Mouse (Mus musculus) hindbrain, embryonic 12.5 days (tissue): ENCODE data around the gene Actg2. TPM values are rescaled to one million over a fixed set of nuclear protein-coding genes. Genes with fewer than 3 reads are reported as not detected.

ENCODE experiments used
- ATAC-seq: fragments of 200-750 bp; cut with Nextera tagmentation; 2 replicates; pipeline ENCODE4 v1.8.0; 2017; ENCODE audit warnings: moderate TSS enrichment; ENCODE audit not compliant: low FRiP score
- H3K27ac ChIP-seq: fragments of 300-500 bp; sonication (generic); 2 replicates; pipeline ENCODE4 v1.5.1; 2016; ENCODE audit warnings: mild to moderate bottlenecking
- H3K27me3 ChIP-seq: fragments of 300-500 bp; sonication (generic); 2 replicates; pipeline ENCODE4 v1.6.1; 2016; ENCODE audit warnings: mild to moderate bottlenecking
- H3K36me3 ChIP-seq: fragments of 300-500 bp; sonication (generic); 2 replicates; pipeline ENCODE4 v1.6.1; 2016; ENCODE audit warnings: mild to moderate bottlenecking
- H3K4me1 ChIP-seq: fragments of 300-500 bp; sonication (generic); 2 replicates; pipeline ENCODE4 v1.6.1; 2016
- H3K4me2 ChIP-seq: fragments of 300-500 bp; sonication (generic); replicated peaks from 2 replicates; pipeline ENCODE4 v1.6.1; 2016; ENCODE audit warnings: mild to moderate bottlenecking
- H3K4me3 ChIP-seq: fragments of 300-500 bp; sonication (generic); 2 replicates; pipeline ENCODE4 v1.5.1; 2016; ENCODE audit warnings: mild to moderate bottlenecking
- H3K9ac ChIP-seq: fragments of 300-500 bp; sonication (generic); 2 replicates; pipeline ENCODE4 v1.6.1; 2016; ENCODE audit warnings: mild to moderate bottlenecking, moderate library complexity
- H3K9me3 ChIP-seq: fragments of 300-500 bp; sonication (generic); replicated peaks from 2 replicates; pipeline ENCODE4 v1.6.1; 2016; ENCODE audit warnings: mild to moderate bottlenecking
- WGBS: fragments of 180-500 bp; shearing (Covaris S2); methylation state at CpG from one replicate; pipeline ENCODE4 v1.1.7; 2016; 5-methylcytosine and 5-hydroxymethylcytosine counted together
- polyA plus RNA-seq: library from polyadenylated mRNA; unstranded; fragments of >200 nt; fragmentation: Nextera tagmentation; extraction: Ambion mirVana; gene quantifications from 2 replicates; pipeline ENCODE4 v1.2.1, GENCODE M21; 2016

Gene Actg2
- polyA plus RNA-seq, 1 experiment from 2014 or later: 2.5 TPM

DNA sequence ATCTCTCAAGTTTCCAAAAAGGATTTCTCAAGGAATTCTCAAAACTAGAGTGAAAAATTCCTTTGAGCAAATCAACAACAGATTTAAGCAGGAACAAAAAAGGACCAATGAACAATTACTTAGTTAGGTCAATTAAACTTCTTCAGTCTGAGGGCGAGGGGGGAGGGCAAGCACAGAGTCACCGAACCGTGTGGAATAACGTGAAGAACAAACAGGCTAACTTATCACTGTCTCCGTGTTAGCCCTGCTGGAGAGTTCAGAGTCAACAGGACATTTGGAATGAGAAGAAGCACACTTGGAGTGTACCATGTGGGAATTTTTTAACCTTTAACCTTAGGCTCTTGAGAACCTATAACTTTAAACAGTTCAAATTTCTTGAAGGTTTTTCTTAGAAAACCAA is 12.3 kb upstream of the Actg2 start:
- Histone ChIP-seq H3K4me3 (no peak overlapping the region), H3K9me3 (no peaks in the 10 kb centered on the region), H3K36me3 (peaks cover 42% of the 10 kb centered on the region), H3K27me3 (no peaks in the 10 kb centered on the region), H3K4me1 (no peaks in the 10 kb centered on the region; the same call in 1 of the 2 replicates), H3K9ac (no peak overlapping the region), H3K27ac (no peak overlapping the region), H3K4me2 (no peak overlapping the region)
- no peak for ATAC-seq
- WGBS: 35% methylated on average over 5 of the region's 5 CpGs

- Histone ChIP-seq H3K4me3 (no peak overlapping the region), H3K4me1 (no peaks in the 10 kb centered on the region; the same call in 1 of the 2 replicates), H3K9ac (no peak overlapping the region), H3K27me3 (no peaks in the 10 kb centered on the region), H3K36me3 (peaks cover 44% of the 10 kb centered on the region), H3K27ac (no peak overlapping the region), H3K4me2 (no peak overlapping the region), H3K9me3 (no peaks in the 10 kb centered on the region)
- WGBS: 83% methylated on average over 3 of the region's 3 CpGs
- no peak for ATAC-seq
These were observed 9.7 kb upstream of the Actg2 start for GRCm38 (mm10) chr6:83545778-83546177.

DNA sequence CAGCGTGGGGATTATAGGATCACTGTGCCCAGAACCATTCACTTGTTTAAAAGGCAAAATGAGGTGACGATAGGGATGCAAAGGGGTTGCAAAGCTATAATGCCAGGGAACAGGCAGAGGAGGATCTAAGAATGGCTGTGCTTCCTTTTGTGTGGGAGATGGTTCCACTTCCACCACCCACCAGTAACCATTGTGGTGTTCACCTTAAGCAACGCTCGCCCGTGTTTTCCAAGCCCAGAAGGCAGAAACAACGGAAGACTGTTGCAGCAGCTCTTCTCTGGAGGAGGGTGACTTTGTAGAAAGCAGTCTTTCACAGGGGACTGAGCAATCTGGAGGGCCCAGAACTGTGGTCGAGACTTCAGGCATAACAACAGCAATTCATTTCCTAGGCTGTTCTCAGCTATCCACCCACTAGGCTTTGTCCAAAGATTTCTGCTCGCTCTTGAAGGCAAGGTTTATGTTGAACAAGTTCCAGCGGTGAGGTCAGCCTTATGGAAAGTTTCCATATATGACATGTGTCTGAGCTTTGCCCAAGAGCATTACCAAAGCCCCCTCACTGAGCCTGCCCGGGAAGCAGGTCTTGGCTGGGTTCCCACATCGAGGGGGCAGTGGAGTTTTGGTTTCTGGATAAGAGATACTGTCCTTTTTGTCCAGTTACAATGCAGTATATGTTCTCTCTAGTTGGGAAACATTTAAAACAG is 5.8 kb upstream of the Actg2 start:
- Histone ChIP-seq H3K9me3 (no peaks in the 10 kb centered on the region), H3K27me3 (no peaks in the 10 kb centered on the region), H3K27ac (no peak overlapping the region), H3K9ac (no peak overlapping the region), H3K4me1 (peaks cover 2% of the 10 kb centered on the region; the same call in 1 of the 2 replicates), H3K36me3 (peaks cover 36% of the 10 kb centered on the region), H3K4me3 (no peak overlapping the region), H3K4me2 (no peak overlapping the region)
- 79% methylated on average over 11 of the region's 11 CpGs for WGBS
- no peak for ATAC-seq

DNA sequence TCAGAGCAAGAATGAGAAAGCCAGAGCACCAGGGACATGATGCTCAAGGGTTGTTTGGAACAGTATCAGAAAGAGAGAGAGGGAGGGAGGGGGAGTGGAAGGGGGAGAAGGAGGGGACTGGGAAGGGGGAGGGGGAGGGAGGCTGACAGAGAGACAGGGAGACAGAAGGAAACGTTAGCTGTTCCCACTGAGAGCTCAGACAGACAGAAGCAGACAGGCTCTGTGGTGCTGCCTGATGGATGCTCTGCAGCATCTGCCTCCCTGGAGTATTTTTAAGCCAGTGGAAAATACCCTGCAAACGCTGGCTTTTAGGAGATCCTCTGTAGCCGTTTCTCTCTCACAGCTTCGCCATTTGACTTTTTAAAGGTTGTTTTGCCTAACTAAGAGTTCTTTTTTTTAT is 4.0 kb upstream of the Actg2 start:
- Histone ChIP-seq H3K4me1 (0 out of 2 replicates have a peak, but pooled peaks cover 2% of the 10 kb centered on the region), H3K9me3 (no peaks in the 10 kb centered on the region), H3K27ac (no peak overlapping the region), H3K4me2 (no peak overlapping the region), H3K36me3 (peaks cover 18% of the 10 kb centered on the region; the same call in 1 of the 2 replicates), H3K9ac (no peak overlapping the region), H3K27me3 (no peaks in the 10 kb centered on the region), H3K4me3 (no peak overlapping the region)
- WGBS: 50% methylated on average over 4 of the region's 4 CpGs
- no peak for ATAC-seq

DNA sequence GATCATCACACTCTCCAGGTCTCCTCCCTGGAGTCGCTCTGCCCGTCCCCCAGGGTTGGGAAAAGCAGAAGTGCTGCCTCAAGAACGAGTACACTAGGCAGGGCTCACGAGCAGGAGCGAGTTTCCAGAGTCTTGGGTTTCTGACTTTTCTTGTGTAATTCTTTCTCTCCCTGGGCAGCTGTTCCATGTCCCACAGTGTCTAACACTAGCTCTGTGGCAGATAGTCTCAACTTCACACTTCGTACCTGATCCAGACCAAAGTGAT is 662 bp upstream of the Actg2 start:
- H3K4me1 ChIP-seq: 0 out of 2 replicates have a peak, but pooled peaks cover 2% of the 10 kb centered on the region
- H3K36me3 ChIP-seq: no peaks in the 10 kb centered on the region
- H3K4me2 ChIP-seq: no peak overlapping the region
- ATAC-seq: no peak
- no peak overlapping the region for H3K4me3 ChIP-seq
- 54% methylated on average over 6 of the region's 6 CpGs for WGBS
- no peak overlapping the region for H3K27ac ChIP-seq
- no peaks in the 10 kb centered on the region for H3K27me3 ChIP-seq
- H3K9ac ChIP-seq: no peak overlapping the region
- H3K9me3 ChIP-seq: no peaks in the 10 kb centered on the region

DNA sequence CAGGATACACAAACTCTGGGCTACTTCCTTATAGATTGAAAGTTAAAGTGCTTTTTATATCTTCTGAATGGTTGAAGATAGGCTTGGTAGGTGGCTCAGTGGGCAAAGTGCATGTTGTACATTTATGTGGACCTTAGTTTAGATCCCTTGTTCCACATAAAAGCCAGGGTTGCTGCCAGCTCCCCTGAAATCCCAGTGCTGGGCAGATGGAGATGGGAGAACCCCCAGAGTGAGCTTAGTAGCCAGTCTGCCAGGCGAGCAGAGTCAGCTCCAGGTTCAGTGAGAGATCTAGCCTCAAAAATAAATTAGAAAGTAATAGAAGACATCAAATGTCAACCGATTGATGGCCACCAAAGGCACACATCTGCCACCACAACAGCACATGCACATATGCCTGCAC is 3.5 kb downstream of the Actg2 start:
- no peak overlapping the region for H3K4me3 ChIP-seq
- no peaks in the 10 kb centered on the region for H3K4me1 ChIP-seq
- no peaks in the 10 kb centered on the region for H3K36me3 ChIP-seq
- no peak for ATAC-seq
- WGBS: 84% methylated on average over 2 of the region's 2 CpGs
- no peak overlapping the region for H3K4me2 ChIP-seq
- no peaks in the 10 kb centered on the region for H3K27me3 ChIP-seq
- no peak overlapping the region for H3K9ac ChIP-seq
- H3K27ac ChIP-seq: no peak overlapping the region
- no peaks in the 10 kb centered on the region for H3K9me3 ChIP-seq

DNA sequence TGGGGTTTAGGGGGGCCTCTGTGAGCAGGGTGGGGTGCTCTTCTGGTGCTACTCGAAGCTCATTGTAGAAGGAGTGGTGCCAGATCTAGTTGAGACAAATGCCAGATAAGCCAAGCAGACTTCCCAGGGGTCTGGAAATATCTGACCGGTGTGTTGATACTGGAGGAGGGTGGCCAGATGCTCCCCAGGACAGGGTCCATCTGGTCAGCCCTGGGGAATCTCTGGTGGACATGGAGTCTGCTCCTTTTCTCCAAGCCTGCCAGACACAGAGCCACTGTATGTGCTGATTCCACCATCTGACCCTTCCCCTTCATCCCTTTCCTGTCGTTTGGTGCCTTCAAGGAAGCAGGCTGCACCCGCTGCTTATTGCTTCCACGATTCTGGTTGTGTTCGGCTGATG is 12.9 kb downstream of the Actg2 start:
- Histone ChIP-seq H3K4me2 (no peak overlapping the region), H3K27me3 (no peaks in the 10 kb centered on the region), H3K36me3 (no peaks in the 10 kb centered on the region), H3K9ac (no peak overlapping the region), H3K9me3 (no peaks in the 10 kb centered on the region), H3K4me1 (no peaks in the 10 kb centered on the region), H3K27ac (no peak overlapping the region), H3K4me3 (no peak overlapping the region)
- WGBS: 68% methylated on average over 6 of the region's 6 CpGs
- no peak for ATAC-seq

DNA sequence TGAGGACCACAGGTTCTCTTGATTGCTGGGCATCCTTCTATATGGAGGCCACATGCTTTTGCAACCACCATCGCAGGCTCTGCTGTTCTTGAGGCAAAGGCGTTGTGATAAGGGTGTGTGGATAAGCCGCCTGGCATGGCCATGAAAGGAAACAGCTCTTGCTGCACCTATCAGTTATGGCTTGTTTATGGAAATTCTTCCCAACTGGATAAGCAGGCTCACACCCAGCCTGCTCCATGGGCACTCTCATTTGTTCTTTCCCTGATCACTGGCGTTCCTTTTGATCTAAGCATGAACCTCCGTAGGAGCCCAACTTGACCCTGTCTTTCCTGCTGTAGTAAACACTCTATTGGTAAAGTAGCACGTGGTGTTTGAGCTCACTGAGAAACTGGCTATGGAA is 14.3 kb downstream of the Actg2 start:
- Histone ChIP-seq H3K36me3 (no peaks in the 10 kb centered on the region), H3K4me1 (no peaks in the 10 kb centered on the region), H3K27ac (no peak overlapping the region), H3K9ac (no peak overlapping the region), H3K4me3 (no peak overlapping the region), H3K9me3 (no peaks in the 10 kb centered on the region), H3K4me2 (no peak overlapping the region), H3K27me3 (no peaks in the 10 kb centered on the region)
- no peak for ATAC-seq
- WGBS: 79% methylated on average over 6 of the region's 6 CpGs

DNA sequence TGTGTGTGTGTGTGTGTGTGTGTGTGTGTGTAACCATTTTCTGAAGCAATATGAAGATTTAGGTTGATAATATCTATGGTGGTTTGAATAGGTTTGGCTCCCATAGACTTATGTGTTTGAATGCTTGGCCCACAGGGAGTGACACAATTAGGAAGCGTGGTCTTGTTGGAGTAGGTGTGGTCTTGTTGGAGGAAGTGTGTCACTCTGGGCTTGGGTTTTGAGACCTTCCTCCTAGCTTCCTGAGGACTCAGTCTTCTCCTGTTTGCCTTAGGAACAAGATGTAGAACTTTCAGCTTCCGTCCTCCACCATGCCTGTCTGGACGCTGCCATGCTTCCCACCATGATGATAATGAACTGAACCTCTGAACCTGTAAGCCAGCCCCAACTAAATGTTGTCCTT is 17.4 kb downstream of the Actg2 start:
- 85% methylated on average over 3 of the region's 3 CpGs for WGBS

GRCm38 (mm10) chr6:83515172-83515571 is 20.9 kb downstream of the Actg2 start:
- Histone ChIP-seq H3K9ac (no peak overlapping the region), H3K4me3 (no peak overlapping the region)
- WGBS: 83% methylated on average over 3 of the region's 3 CpGs

More for the DNA sequence above, 17.4 kb downstream of the Actg2 start:
- Histone ChIP-seq H3K36me3 (no peaks in the 10 kb centered on the region), H3K4me2 (no peak overlapping the region), H3K4me1 (no peaks in the 10 kb centered on the region), H3K9ac (no peak overlapping the region), H3K9me3 (no peaks in the 10 kb centered on the region), H3K4me3 (no peak overlapping the region), H3K27me3 (no peaks in the 10 kb centered on the region), H3K27ac (no peak overlapping the region)
- ATAC-seq: no peak

DNA sequence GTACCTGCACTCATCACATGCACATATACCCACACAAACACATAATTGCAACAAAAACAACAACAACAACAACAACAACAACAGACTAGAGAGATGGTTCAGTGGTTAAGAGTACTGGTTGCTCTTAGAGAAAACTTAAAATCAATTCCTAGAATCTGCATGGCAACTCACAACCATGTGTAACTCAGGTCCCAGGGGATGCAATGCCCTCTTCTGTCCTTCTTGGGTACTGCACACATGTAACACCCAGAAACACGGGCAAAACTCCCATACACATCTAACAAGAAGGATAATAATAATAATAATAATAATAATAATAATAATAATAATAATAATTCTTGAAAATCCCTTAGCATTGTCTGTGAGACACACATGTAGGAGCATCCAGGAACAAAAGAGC is 23.6 kb downstream of the Actg2 start:
- H3K4me2 ChIP-seq: no peak overlapping the region
- ATAC-seq: no peak
- 12% methylated on average over 1 of the region's 1 CpGs for WGBS

More at GRCm38 (mm10) chr6:83515172-83515571, 20.9 kb downstream of the Actg2 start:
- Histone ChIP-seq H3K9me3 (no peaks in the 10 kb centered on the region), H3K27me3 (no peaks in the 10 kb centered on the region), H3K4me2 (no peak overlapping the region), H3K36me3 (no peaks in the 10 kb centered on the region), H3K27ac (no peak overlapping the region), H3K4me1 (no peaks in the 10 kb centered on the region)
- no peak for ATAC-seq

DNA sequence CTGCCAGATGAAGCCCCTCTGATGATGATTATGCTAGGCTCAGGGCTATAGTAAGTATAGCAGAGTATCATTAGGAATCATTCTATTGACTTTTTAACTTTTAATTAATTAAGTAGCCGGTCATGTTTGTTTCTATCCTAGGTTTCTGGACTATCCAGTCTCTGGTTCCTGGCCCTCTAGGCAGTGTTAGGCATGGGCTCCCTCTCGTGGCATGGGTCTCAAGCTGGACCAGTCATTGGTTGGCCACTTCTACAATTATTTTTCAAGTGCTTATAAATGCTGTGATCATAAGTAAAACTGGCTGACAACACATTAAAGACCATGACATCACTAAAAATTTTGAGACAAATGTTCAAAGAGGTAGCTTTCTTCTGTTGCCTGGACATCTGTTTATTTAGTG is 25.9 kb downstream of the Actg2 start:
- H3K36me3 ChIP-seq: no peaks in the 10 kb centered on the region
- H3K9ac ChIP-seq: no peak overlapping the region
- no peak overlapping the region for H3K27ac ChIP-seq
- H3K9me3 ChIP-seq: no peaks in the 10 kb centered on the region
- no peak overlapping the region for H3K4me2 ChIP-seq
- no peak for ATAC-seq
- H3K4me3 ChIP-seq: no peak overlapping the region
- WGBS: 69% methylated on average over 2 of the region's 2 CpGs
- no peaks in the 10 kb centered on the region; the same call in 1 of the 2 replicates for H3K27me3 ChIP-seq
- H3K4me1 ChIP-seq: peaks cover 10% of the 10 kb centered on the region

More for the DNA sequence above, 23.6 kb downstream of the Actg2 start:
- no peaks in the 10 kb centered on the region for H3K9me3 ChIP-seq
- no peaks in the 10 kb centered on the region for H3K36me3 ChIP-seq
- no peak overlapping the region for H3K4me3 ChIP-seq
- no peak overlapping the region for H3K9ac ChIP-seq
- H3K27ac ChIP-seq: no peak overlapping the region
- H3K4me1 ChIP-seq: no peaks in the 10 kb centered on the region
- no peaks in the 10 kb centered on the region; the same call in 1 of the 2 replicates for H3K27me3 ChIP-seq

- ATAC-seq: no peak
- H3K36me3 ChIP-seq: no peaks in the 10 kb centered on the region
- H3K4me3 ChIP-seq: no peak overlapping the region
- no peaks in the 10 kb centered on the region; the same call in 1 of the 2 replicates for H3K27me3 ChIP-seq
- no peak overlapping the region for H3K4me2 ChIP-seq
- peaks cover 10% of the 10 kb centered on the region for H3K4me1 ChIP-seq
- no peak overlapping the region for H3K27ac ChIP-seq
- no peaks in the 10 kb centered on the region for H3K9me3 ChIP-seq
- 49% methylated on average over 8 of the region's 8 CpGs for WGBS
- H3K9ac ChIP-seq: no peak overlapping the region
These were observed 26.6 kb downstream of the Actg2 start for GRCm38 (mm10) chr6:83509442-83509841.
